Mouse (Mus musculus): ENCODE data around the gene Gm10337.
A peak's percentile ranks its signal among the peaks of the same experiment; 100 is the strongest.

Gene Gm10337

GRCm38 (mm10) chr15:102516728-102517404, 13.3 kb downstream of the Gm10337 start, which contains the start of gene Map3k12:
Gene Map3k12, minus strand, starts transcription at chr15:102517064.
- DNase-seq (ENCODE audit: low spot score), result peak; percentile 69

- DNase-seq (ENCODE audit: low spot score), result no peak
Observed at GRCm38 (mm10) chr15:102517631-102517975, 14.1 kb downstream of the Gm10337 start.

- DNase-seq (ENCODE audit: low spot score), result peak; percentile 100
Observed at GRCm38 (mm10) chr15:102517976-102518858, 14.7 kb downstream of the Gm10337 start, which contains the start of gene Tarbp2. Gene Tarbp2, plus strand, starts transcription at chr15:102518192.

- DNase-seq (ENCODE audit: low spot score), result no peak
Observed at GRCm38 (mm10) chr15:102518859-102519201, 15.3 kb downstream of the Gm10337 start.

GRCm38 (mm10) chr15:102519211-102520141, 16.0 kb downstream of the Gm10337 start:
- no peak for DNase-seq (ENCODE audit: low spot score)

- no peak for DNase-seq (ENCODE audit: low spot score)
Observed at GRCm38 (mm10) chr15:102520416-102520815, 16.9 kb downstream of the Gm10337 start.

GRCm38 (mm10) chr15:102521480-102521879, 18.0 kb downstream of the Gm10337 start:
- DNase-seq (ENCODE audit: low spot score), result no peak

GRCm38 (mm10) chr15:102524892-102525485, 21.5 kb downstream of the Gm10337 start, which contains the start of gene Npff:
Gene Npff, minus strand, starts transcription at chr15:102524942.
- no peak for DNase-seq (ENCODE audit: low spot score)

GRCm38 (mm10) chr15:102526111-102527002, 22.8 kb downstream of the Gm10337 start:
- no peak for DNase-seq (ENCODE audit: low spot score)

GRCm38 (mm10) chr15:102527936-102528335, 24.4 kb downstream of the Gm10337 start:
- DNase-seq (ENCODE audit: low spot score), result no peak

- DNase-seq (ENCODE audit: low spot score), result no peak
Observed at GRCm38 (mm10) chr15:102528396-102528795, 24.9 kb downstream of the Gm10337 start.

GRCm38 (mm10) chr15:102530566-102530965, 27.0 kb downstream of the Gm10337 start:
- no peak for DNase-seq (ENCODE audit: low spot score)

- no peak for DNase-seq (ENCODE audit: low spot score)
Observed at GRCm38 (mm10) chr15:102531586-102531985, 28.1 kb downstream of the Gm10337 start.

- no peak for DNase-seq (ENCODE audit: low spot score)
Observed at GRCm38 (mm10) chr15:102532106-102532900, 28.8 kb downstream of the Gm10337 start.

- no peak for DNase-seq (ENCODE audit: low spot score)
Observed at GRCm38 (mm10) chr15:102533926-102534325, 30.4 kb downstream of the Gm10337 start.

GRCm38 (mm10) chr15:102544801-102545200, 41.3 kb downstream of the Gm10337 start:
- no peak for DNase-seq (ENCODE audit: low spot score)

- DNase-seq (ENCODE audit: low spot score), result no peak
Observed at GRCm38 (mm10) chr15:102546246-102546645, 42.7 kb downstream of the Gm10337 start.

GRCm38 (mm10) chr15:102546677-102547427, 43.3 kb downstream of the Gm10337 start:
- no peak for DNase-seq (ENCODE audit: low spot score)

- no peak for DNase-seq (ENCODE audit: low spot score)
Observed at GRCm38 (mm10) chr15:102547478-102547877, 44.0 kb downstream of the Gm10337 start.

All from testis, postnatal 14 days (tissue).